In genomic region chr14:79934426-79934825, GRCm38 (mm10) we compare ENCODE assay signal across 18 mouse cellular contexts. TPM values are rescaled to one million over a fixed set of nuclear protein-coding genes. Genes with fewer than 3 reads are reported as not detected.
DNase-seq lines count a peak whose midpoint lies in the region; ATAC-seq and TF ChIP-seq lines count a peak whose summit lies in the region.
"Had no signal": no experiment of that assay in that cellular context is flagged by ENCODE, and none has a peak within 500 bp of the region (broad histone marks: within the 10 kb centered on the region; RNA-seq: fewer than 3 reads in every experiment).

No protein-coding gene starts in this region.

- no peaks in the 10 kb centered on the region for H3K36me3 ChIP-seq in forebrain, embryonic 14.5 days (ENCODE audit: control insufficient read depth, insufficient read depth, low read length)
- H3K36me3 ChIP-seq in forebrain, embryonic 11.5 days (ENCODE audit: control insufficient read depth, insufficient read depth, low read length): no peaks in the 10 kb centered on the region
- no peaks in the 10 kb centered on the region for H3K36me3 ChIP-seq in forebrain, embryonic 16.5 days (ENCODE audit: control insufficient read depth, insufficient read depth)
- no peaks in the 10 kb centered on the region for H3K36me3 ChIP-seq in stomach, postnatal 0 days (ENCODE audit: control insufficient read depth, insufficient read depth, low read length)
- H3K36me3 ChIP-seq in liver, postnatal 0 days (replicated peaks; ENCODE audit: insufficient read depth, low read length): no peaks in the 10 kb centered on the region
- H3K36me3 ChIP-seq: embryonic facial prominence, embryonic 10.5 days; embryonic facial prominence, embryonic 12.5 days had no signal

- no peaks in the 10 kb centered on the region for H3K9me3 ChIP-seq in forebrain, embryonic 14.5 days (replicated peaks; ENCODE audit: control insufficient read depth, low read length)
- no peaks in the 10 kb centered on the region for H3K9me3 ChIP-seq in forebrain, embryonic 11.5 days (ENCODE audit: control insufficient read depth, low read length)
- no peaks in the 10 kb centered on the region for H3K9me3 ChIP-seq in forebrain, embryonic 16.5 days (ENCODE audit: control insufficient read depth, low read length)
- H3K9me3 ChIP-seq in stomach, postnatal 0 days (ENCODE audit: control insufficient read depth, low read length): no peaks in the 10 kb centered on the region
- no peaks in the 10 kb centered on the region for H3K9me3 ChIP-seq in liver, postnatal 0 days (ENCODE audit: low read length)
- H3K9me3 ChIP-seq: embryonic facial prominence, embryonic 10.5 days; embryonic facial prominence, embryonic 12.5 days had no signal

- ATAC-seq in forebrain, embryonic 14.5 days: 0 out of 2 replicates have a peak, but pooled peaks have one; percentile 3
- no peak for ATAC-seq in forebrain, embryonic 11.5 days (replicated peaks; ENCODE audit: low FRiP score)
- ATAC-seq in forebrain, embryonic 16.5 days: peak; percentile 27
- peak; percentile 63; the same call in 1 of the 2 replicates for ATAC-seq in stomach, postnatal 0 days (ENCODE audit: low FRiP score, low TSS enrichment)
- no peak for ATAC-seq in liver, postnatal 0 days

- H3K27ac ChIP-seq in forebrain, embryonic 14.5 days (ENCODE audit: low read depth, low read length): peak overlapping the region; percentile 48; the same call in 1 of the 2 replicates
- no peak overlapping the region for H3K27ac ChIP-seq in forebrain, embryonic 11.5 days (ENCODE audit: low read depth, low read length)
- H3K27ac ChIP-seq in forebrain, embryonic 16.5 days (ENCODE audit: low read length): peak overlapping the region; percentile 31
- no peak overlapping the region for H3K27ac ChIP-seq in stomach, postnatal 0 days (replicated peaks)
- no peak overlapping the region for H3K27ac ChIP-seq in liver, postnatal 0 days (ENCODE audit: low read depth)
- H3K27ac ChIP-seq: embryonic facial prominence, embryonic 10.5 days; embryonic facial prominence, embryonic 12.5 days had no signal

- 45% methylated on average over 4 of the region's 4 CpGs for WGBS in forebrain, embryonic 14.5 days
- 74% methylated on average over 4 of the region's 4 CpGs for WGBS in forebrain, embryonic 11.5 days
- WGBS in forebrain, embryonic 16.5 days: 41% methylated on average over 4 of the region's 4 CpGs
- 49% methylated on average over 4 of the region's 4 CpGs for WGBS in stomach, postnatal 0 days
- WGBS in liver, postnatal 0 days (ENCODE audit: insufficient replicate concordance): 60% methylated on average over 4 of the region's 4 CpGs

- no peak for TF ChIP-seq EP300 in stomach, postnatal 0 days (optimal IDR thresholded peaks at IDR 0.05)
- no peak for TF ChIP-seq EP300 in liver, postnatal 0 days (IDR thresholded peaks at IDR 0.05; ENCODE audit: low read depth)

- no peak for TF ChIP-seq CTCF in brain, embryonic 14.5 days (IDR thresholded peaks at IDR 0.05; ENCODE audit: borderline replicate concordance, extremely low read depth, insufficient read depth, insufficient read length)
- no peak for TF ChIP-seq CTCF in stomach, postnatal 0 days (IDR thresholded peaks at IDR 0.05; ENCODE audit: low read depth)
- TF ChIP-seq CTCF in liver, postnatal 0 days (IDR thresholded peaks at IDR 0.05; ENCODE audit: low read depth): no peak

- peaks cover 8% of the 10 kb centered on the region; the same call in 1 of the 2 replicates for H3K4me1 ChIP-seq in forebrain, embryonic 14.5 days (ENCODE audit: control insufficient read depth, insufficient read depth, low read length)
- no peaks in the 10 kb centered on the region for H3K4me1 ChIP-seq in forebrain, embryonic 11.5 days (replicated peaks; ENCODE audit: control insufficient read depth, insufficient read depth, low read length)
- peaks cover 5% of the 10 kb centered on the region; the same call in 1 of the 2 replicates for H3K4me1 ChIP-seq in forebrain, embryonic 16.5 days (replicated peaks; ENCODE audit: control insufficient read depth, insufficient read depth, low read length)
- H3K4me1 ChIP-seq in stomach, postnatal 0 days (replicated peaks; ENCODE audit: control insufficient read depth, insufficient read depth): no peaks in the 10 kb centered on the region
- H3K4me1 ChIP-seq in liver, postnatal 0 days (ENCODE audit: insufficient read depth): no peaks in the 10 kb centered on the region
- H3K4me1 ChIP-seq: embryonic facial prominence, embryonic 10.5 days; embryonic facial prominence, embryonic 12.5 days had no signal

- H3K9ac ChIP-seq in forebrain, embryonic 14.5 days (ENCODE audit: low read length): no peak overlapping the region
- no peak overlapping the region for H3K9ac ChIP-seq in forebrain, embryonic 11.5 days (ENCODE audit: low read length)
- H3K9ac ChIP-seq in forebrain, embryonic 16.5 days (replicated peaks; ENCODE audit: low read depth, low read length): no peak overlapping the region
- no peak overlapping the region for H3K9ac ChIP-seq in stomach, postnatal 0 days (ENCODE audit: low read length)
- H3K9ac ChIP-seq in liver, postnatal 0 days (replicated peaks): no peak overlapping the region
- H3K9ac ChIP-seq: embryonic facial prominence, embryonic 12.5 days had no signal

- no peak for TF ChIP-seq POLR2A in brain, embryonic 14.5 days (IDR thresholded peaks at IDR 0.05; ENCODE audit: borderline replicate concordance, extremely low read depth, insufficient read depth, insufficient read length, poor library complexity, severe bottlenecking)

- peak; percentile 73 for DNase-seq in forebrain, embryonic 14.5 days (ENCODE audit: low spot score)
- DNase-seq in forebrain, embryonic 11.5 days (ENCODE audit: low spot score): no peak
- peak; percentile 72 for DNase-seq in brain, embryonic 14.5 days (ENCODE audit: low read depth)
- no peak for DNase-seq in stomach, postnatal 0 days (ENCODE audit: low spot score)
- DNase-seq in left cerebral cortex, adult 11 months (ENCODE audit: low spot score): no peak
- no peak for DNase-seq in liver, postnatal 0 days
- DNase-seq: adrenal gland, adult 2 months; adrenal gland, postnatal 10 days; adrenal gland, postnatal 25 days; cerebellum, adult 11-12 months; cerebellum, adult 2 months; cerebellum, adult 9-10 months; cerebellum, postnatal 10 days; cerebellum, postnatal 25 days had no signal

- no peaks in the 10 kb centered on the region for H3K27me3 ChIP-seq in forebrain, embryonic 14.5 days (replicated peaks; ENCODE audit: control insufficient read depth, insufficient read depth, low read length)
- H3K27me3 ChIP-seq in forebrain, embryonic 11.5 days (ENCODE audit: control insufficient read depth, insufficient read depth, low read length): no peaks in the 10 kb centered on the region
- H3K27me3 ChIP-seq in forebrain, embryonic 16.5 days (replicated peaks; ENCODE audit: control insufficient read depth, insufficient read depth, low read length): no peaks in the 10 kb centered on the region
- H3K27me3 ChIP-seq in stomach, postnatal 0 days (ENCODE audit: control insufficient read depth, insufficient read depth, low read length): no peaks in the 10 kb centered on the region
- H3K27me3 ChIP-seq in liver, postnatal 0 days (ENCODE audit: insufficient read depth, low read length): no peaks in the 10 kb centered on the region
- H3K27me3 ChIP-seq: embryonic facial prominence, embryonic 12.5 days had no signal

- H3K4me2 ChIP-seq in forebrain, embryonic 14.5 days (ENCODE audit: low read length): no peak overlapping the region
- no peak overlapping the region for H3K4me2 ChIP-seq in forebrain, embryonic 11.5 days (ENCODE audit: low read depth, low read length, severe bottlenecking)
- H3K4me2 ChIP-seq in forebrain, embryonic 16.5 days (ENCODE audit: low read length): no peak overlapping the region
- no peak overlapping the region for H3K4me2 ChIP-seq in stomach, postnatal 0 days (replicated peaks; ENCODE audit: low read depth)
- H3K4me2 ChIP-seq in liver, postnatal 0 days (ENCODE audit: low read depth, low read length): no peak overlapping the region
- H3K4me2 ChIP-seq: embryonic facial prominence, embryonic 12.5 days had no signal

- no peak overlapping the region for H3K4me3 ChIP-seq in forebrain, embryonic 14.5 days (ENCODE audit: low read depth, low read length)
- no peak overlapping the region for H3K4me3 ChIP-seq in forebrain, embryonic 11.5 days (ENCODE audit: low read depth, low read length)
- no peak overlapping the region for H3K4me3 ChIP-seq in forebrain, embryonic 16.5 days (replicated peaks; ENCODE audit: low read length)
- H3K4me3 ChIP-seq in stomach, postnatal 0 days (ENCODE audit: low read depth, low read length): no peak overlapping the region
- no peak overlapping the region for H3K4me3 ChIP-seq in liver, postnatal 0 days (ENCODE audit: low read depth, low read length)
- H3K4me3 ChIP-seq: embryonic facial prominence, embryonic 10.5 days; embryonic facial prominence, embryonic 12.5 days had no signal

RNA-seq across cellular contexts. Expression of gene Olfm4, which starts 49.5 kb away (rescaled TPM):
- polyA plus RNA-seq in forebrain, embryonic 14.5 days (2014; fragmentation: Nextera tagmentation; extraction: Ambion mirVana): 1.3 and 2.1 TPM in 2 replicates
- 0.27 and 0.59 TPM in 2 replicates for polyA plus RNA-seq in forebrain, embryonic 11.5 days (2014; fragmentation: Nextera tagmentation; extraction: Ambion mirVana)
- polyA plus RNA-seq in brain, embryonic 14.5 days (2012; rRNA removed): 1.00 and 1.3 TPM in 2 replicates
- polyA plus RNA-seq in forebrain, embryonic 16.5 days (2015; fragmentation: Nextera tagmentation; extraction: Ambion mirVana): 2.7 and 3.0 TPM in 2 replicates
- 82.9 and 94.5 TPM in 2 replicates for polyA plus RNA-seq in stomach, postnatal 0 days (2015; fragmentation: Nextera tagmentation; extraction: Ambion mirVana)
- 30.9 and 34.1 TPM in 2 replicates for polyA plus RNA-seq in liver, postnatal 0 days (2015; fragmentation: Nextera tagmentation; extraction: Ambion mirVana)
- polyA plus RNA-seq: adrenal gland, adult 2 months; C2C12 had no signal

Comparison
In these comparisons a context has a peak if more than half of its experiments do, and no peak if none do; other contexts are left out.
1. ATAC-seq: peak in forebrain, embryonic 14.5 days (single experiment), forebrain, embryonic 16.5 days (single experiment) and stomach, postnatal 0 days (single experiment); none in forebrain, embryonic 11.5 days (single experiment) and liver, postnatal 0 days (single experiment).
2. DNase-seq: peak in forebrain, embryonic 14.5 days (single experiment) and brain, embryonic 14.5 days (single experiment); none in forebrain, embryonic 11.5 days (single experiment), stomach, postnatal 0 days (single experiment), left cerebral cortex, adult 11 months (single experiment) and liver, postnatal 0 days (single experiment).
3. H3K27ac ChIP-seq: peak in forebrain, embryonic 14.5 days (single experiment) and forebrain, embryonic 16.5 days (single experiment); none in forebrain, embryonic 11.5 days (single experiment), stomach, postnatal 0 days (single experiment) and liver, postnatal 0 days (single experiment).